Mouse (Mus musculus) hindbrain, postnatal 0 days (tissue): Measurements from ENCODE around the gene Smim6. TPM values are rescaled to one million over a fixed set of nuclear protein-coding genes. Genes with fewer than 3 reads are reported as not detected.
A peak's percentile ranks its signal among the peaks of the same experiment; 100 is the strongest.

ENCODE experiments used
- ATAC-seq: fragments of 200-750 bp; cut with Nextera tagmentation; 2 replicates; pipeline ENCODE4 v1.8.0; 2017; ENCODE audit warnings: mild to moderate bottlenecking, moderate TSS enrichment, moderate library complexity
- DNase-seq: peaks from one replicate; pipeline ENCODE4 v3.0.0-alpha.2; 2015; ENCODE audit warnings: low spot score
- H3K27ac ChIP-seq: fragments of 300-500 bp; sonication (generic); 2 replicates; pipeline ENCODE4 v1.5.1; 2014; ENCODE audit warnings: mild to moderate bottlenecking
- H3K27me3 ChIP-seq: fragments of 300-500 bp; sonication (generic); 2 replicates; pipeline ENCODE4 v1.6.1; 2014; ENCODE audit warnings: low read length, mixed read lengths; ENCODE audit not compliant: insufficient read depth
- H3K36me3 ChIP-seq: fragments of 300-500 bp; sonication (generic); 2 replicates; pipeline ENCODE4 v1.6.1; 2014; ENCODE audit warnings: low read length, mixed read lengths; ENCODE audit not compliant: insufficient read depth
- H3K4me1 ChIP-seq: fragments of 300-500 bp; sonication (generic); 2 replicates; pipeline ENCODE4 v1.6.1; 2014; ENCODE audit warnings: antibody characterized with exemption, low read length, mixed read lengths; ENCODE audit not compliant: insufficient read depth
- H3K4me2 ChIP-seq: fragments of 300-500 bp; sonication (generic); 2 replicates; pipeline ENCODE4 v1.6.1; 2014; ENCODE audit warnings: low read depth, mild to moderate bottlenecking, low read length, moderate library complexity, mixed read lengths
- H3K4me3 ChIP-seq: fragments of 300-500 bp; sonication (generic); 2 replicates; pipeline ENCODE4 v1.5.1; 2014; ENCODE audit warnings: low read length
- H3K9ac ChIP-seq: fragments of 300-500 bp; sonication (generic); replicated peaks from 2 replicates; pipeline ENCODE4 v1.6.1; 2014; ENCODE audit warnings: mild to moderate bottlenecking, low read length, moderate library complexity, mixed read lengths
- H3K9me3 ChIP-seq: fragments of 300-500 bp; sonication (generic); 2 replicates; pipeline ENCODE4 v1.6.1; 2016; ENCODE audit warnings: low read length, mixed read lengths
- CTCF ChIP-seq: IDR thresholded peaks from 2 replicates; pipeline ENCODE4 v1.5.1; 2016; ENCODE audit warnings: antibody characterized with exemption, control low read depth, low read depth
- WGBS: fragments of 180-500 bp; shearing (Covaris S2); extraction: QIAGEN DNeasy Blood & Tissue Kit; methylation state at CpG from one replicate; pipeline ENCODE4 v1.1.7; 2014; 5-methylcytosine and 5-hydroxymethylcytosine counted together
- polyA plus RNA-seq: library from polyadenylated mRNA; unstranded; fragments of >200 nt; fragmentation: Nextera tagmentation; extraction: Ambion mirVana; gene quantifications from 2 replicates; pipeline ENCODE4 v1.2.1, GENCODE M21; 2015
- total RNA-seq: library from RNA; depleted of rRNA; stranded (reverse); fragments of >200 nt; gene quantifications from 2 replicates; pipeline ENCODE4 v1.2.3, GENCODE M21; 2014

The Smim6 gene
- total and polyA plus RNA-seq, 2 experiments from 2014 or later: 0.35 TPM; not detected in 1

DNA sequence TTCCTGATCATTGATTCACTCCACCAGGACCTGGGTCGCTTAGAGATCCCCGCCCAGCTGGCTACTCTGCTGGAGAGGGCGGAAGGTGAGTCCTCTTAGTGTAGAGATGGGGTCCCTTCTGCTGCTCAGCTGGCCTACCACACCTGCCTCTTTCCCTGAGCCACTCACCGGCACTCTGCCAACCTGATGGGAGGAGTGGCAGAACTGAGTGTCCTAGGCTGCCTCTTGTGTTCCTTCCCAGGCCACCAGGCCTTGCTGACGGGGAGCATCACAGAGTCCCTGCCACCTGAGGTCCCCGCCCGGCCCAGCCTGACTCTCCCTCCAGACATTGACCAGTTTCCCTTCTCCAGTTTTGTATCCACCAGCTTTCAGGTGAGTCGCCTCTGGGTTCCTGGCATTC lies 33.7 kb upstream of the Smim6 start:
- Histone ChIP-seq H3K27ac (no peak overlapping the region), H3K9ac (no peak overlapping the region), H3K9me3 (no peaks in the 10 kb centered on the region), H3K4me1 (no peaks in the 10 kb centered on the region), H3K27me3 (no peaks in the 10 kb centered on the region), H3K4me2 (no peak overlapping the region), H3K4me3 (no peak overlapping the region), H3K36me3 (no peaks in the 10 kb centered on the region)
- 80% methylated on average over 8 of the region's 8 CpGs for WGBS
- DNase-seq: no peak
- no peak for TF ChIP-seq CTCF
- ATAC-seq: no peak

DNA sequence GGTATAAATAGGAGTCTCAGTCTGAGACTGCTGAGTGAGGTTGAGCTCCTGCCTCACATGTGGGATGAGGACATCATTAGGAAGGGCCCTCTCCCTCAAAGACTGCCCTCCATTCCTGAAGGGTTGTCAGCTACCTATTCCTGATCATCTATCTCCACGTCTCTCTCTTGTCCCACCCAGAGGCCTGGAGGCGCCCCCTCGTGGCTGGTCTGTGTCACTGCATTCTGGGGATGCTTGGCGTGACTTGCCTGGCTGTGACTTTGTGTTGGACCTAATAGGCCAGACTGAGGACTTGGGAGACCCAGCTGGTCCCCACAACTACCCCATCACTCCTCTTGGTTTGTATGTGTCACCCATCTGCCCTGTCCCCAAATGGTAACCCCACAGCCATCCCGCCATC lies 30.8 kb upstream of the Smim6 start:
- no peaks in the 10 kb centered on the region for H3K27me3 ChIP-seq
- no peak for DNase-seq
- no peaks in the 10 kb centered on the region for H3K36me3 ChIP-seq
- peak; percentile 62 for TF ChIP-seq CTCF
- H3K9me3 ChIP-seq: no peaks in the 10 kb centered on the region
- no peak overlapping the region for H3K27ac ChIP-seq
- no peaks in the 10 kb centered on the region for H3K4me1 ChIP-seq
- H3K4me2 ChIP-seq: no peak overlapping the region
- no peak for ATAC-seq
- no peak overlapping the region for H3K4me3 ChIP-seq
- no peak overlapping the region for H3K9ac ChIP-seq
- 25% methylated on average over 5 of the region's 5 CpGs for WGBS

DNA sequence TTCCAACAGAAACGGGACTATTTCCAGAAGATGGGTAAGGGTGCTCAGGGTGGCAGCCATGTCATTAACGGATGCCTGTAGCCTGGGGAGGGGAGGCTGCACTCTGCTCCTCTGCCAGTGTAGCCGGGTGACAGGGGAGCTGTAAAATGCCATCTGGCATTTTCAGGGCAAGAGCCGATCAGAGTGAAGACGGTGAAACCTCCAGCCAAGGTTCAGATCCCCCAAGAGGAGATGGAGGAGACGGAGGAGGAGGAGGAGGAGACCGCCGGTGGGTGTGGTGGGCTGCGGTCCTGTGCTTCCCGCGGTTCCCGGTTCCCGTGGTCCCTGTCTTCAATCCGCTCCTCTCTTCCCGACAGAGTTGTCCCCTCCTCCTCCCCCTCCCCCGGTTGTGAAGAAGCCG lies 28.6 kb upstream of the Smim6 start:
- no peak for TF ChIP-seq CTCF
- no peak overlapping the region for H3K27ac ChIP-seq
- H3K9ac ChIP-seq: no peak overlapping the region
- H3K4me1 ChIP-seq: no peaks in the 10 kb centered on the region
- H3K36me3 ChIP-seq: no peaks in the 10 kb centered on the region
- H3K4me2 ChIP-seq: no peak overlapping the region
- DNase-seq (no peak), ATAC-seq (no peak)
- no peaks in the 10 kb centered on the region for H3K27me3 ChIP-seq
- 29% methylated on average over 15 of the region's 17 CpGs for WGBS
- H3K9me3 ChIP-seq: no peaks in the 10 kb centered on the region
- no peak overlapping the region for H3K4me3 ChIP-seq

DNA sequence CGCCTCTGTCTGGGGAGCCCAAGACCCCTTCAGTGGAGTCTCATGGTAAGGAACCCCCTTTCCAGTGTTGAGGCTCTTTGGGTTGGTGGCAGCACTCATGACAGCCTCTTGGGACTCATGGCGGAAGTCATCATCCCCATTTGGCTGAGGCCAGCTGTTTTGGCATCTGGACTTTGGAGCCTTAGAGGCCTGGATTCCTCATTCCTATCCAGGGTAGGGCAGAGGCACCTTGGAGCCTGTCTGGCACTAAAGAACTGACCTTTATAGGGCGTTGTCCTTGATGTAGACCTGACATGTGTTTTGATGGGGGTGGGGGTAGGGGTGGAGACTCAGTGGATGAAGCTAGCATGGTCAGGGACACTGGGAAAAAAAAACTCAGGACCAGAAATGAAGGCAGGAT lies 27.5 kb upstream of the Smim6 start:
- no peak for ATAC-seq
- no peaks in the 10 kb centered on the region for H3K9me3 ChIP-seq
- H3K4me1 ChIP-seq: no peaks in the 10 kb centered on the region
- WGBS: 97% methylated on average over 3 of the region's 3 CpGs
- H3K4me2 ChIP-seq: no peak overlapping the region
- H3K27ac ChIP-seq: no peak overlapping the region
- TF ChIP-seq CTCF: no peak
- no peaks in the 10 kb centered on the region for H3K27me3 ChIP-seq
- H3K4me3 ChIP-seq: no peak overlapping the region
- H3K36me3 ChIP-seq: no peaks in the 10 kb centered on the region
- DNase-seq: no peak
- no peak overlapping the region for H3K9ac ChIP-seq

DNA sequence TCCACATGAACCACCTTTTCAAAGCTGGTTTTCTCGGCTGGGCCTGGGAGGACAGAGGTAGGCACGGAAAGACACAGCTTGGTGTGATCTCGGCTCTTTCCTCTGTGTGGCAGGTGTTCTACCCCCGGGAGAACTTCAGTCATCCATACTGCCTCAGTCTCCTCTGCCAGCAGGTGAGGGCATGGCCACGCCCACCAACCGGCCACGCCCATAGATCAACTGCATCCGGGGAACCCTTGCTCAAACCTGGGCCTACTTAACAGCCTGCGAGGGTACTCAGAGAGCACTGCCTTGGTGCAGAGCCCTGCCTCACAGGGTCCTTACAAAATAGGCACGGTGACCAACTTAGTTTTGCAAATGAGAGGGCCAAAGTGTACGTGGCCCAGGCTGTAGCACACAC lies 26.5 kb upstream of the Smim6 start:
- no peak for TF ChIP-seq CTCF
- ATAC-seq (no peak), DNase-seq (no peak)
- Histone ChIP-seq H3K4me2 (no peak overlapping the region), H3K4me3 (no peak overlapping the region), H3K36me3 (no peaks in the 10 kb centered on the region), H3K9me3 (no peaks in the 10 kb centered on the region), H3K9ac (no peak overlapping the region), H3K4me1 (no peaks in the 10 kb centered on the region), H3K27me3 (no peaks in the 10 kb centered on the region), H3K27ac (no peak overlapping the region)
- 76% methylated on average over 11 of the region's 11 CpGs for WGBS

DNA sequence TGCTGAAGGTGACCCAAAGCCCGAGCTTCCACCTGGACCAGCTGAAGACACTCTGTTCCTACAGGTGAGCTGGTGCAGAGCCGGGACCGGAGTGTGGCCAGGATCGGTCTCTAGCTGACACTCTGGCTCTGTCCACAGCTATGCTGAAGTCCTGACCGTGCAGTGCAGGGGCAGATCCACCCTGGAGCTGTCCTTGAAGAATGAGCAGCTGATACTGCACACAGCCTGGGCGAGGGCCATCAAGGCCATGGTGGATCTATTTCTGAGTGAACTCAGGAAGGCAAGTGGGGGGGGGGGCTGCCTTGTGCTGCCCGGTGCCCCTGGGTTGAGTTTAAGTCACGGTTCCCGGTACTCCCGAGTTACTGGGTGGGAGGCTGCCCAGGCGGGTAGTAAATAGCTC lies 25.4 kb upstream of the Smim6 start:
- no peak for ATAC-seq

DNA sequence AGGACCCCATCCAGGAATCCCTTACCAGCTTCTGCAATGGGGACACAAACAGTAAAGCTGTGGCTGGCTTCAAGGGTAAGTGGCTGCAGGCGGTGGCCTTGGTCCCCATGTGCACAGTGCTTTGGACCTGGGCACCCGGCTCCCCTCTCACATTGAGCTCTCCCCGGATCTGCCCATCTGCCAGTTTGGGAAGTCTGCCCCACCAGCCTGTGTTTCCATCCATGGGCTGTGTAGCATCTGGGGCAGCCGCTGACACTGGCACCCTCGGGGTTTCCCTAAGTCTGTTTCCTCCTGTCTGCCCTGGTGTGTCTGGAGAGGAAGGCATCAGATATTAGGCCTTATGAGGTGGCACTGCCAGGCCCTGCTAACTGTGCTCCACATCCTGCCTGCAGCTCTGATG lies 23.8 kb upstream of the Smim6 start:
- H3K4me3 ChIP-seq: no peak overlapping the region
- no peaks in the 10 kb centered on the region for H3K9me3 ChIP-seq
- TF ChIP-seq CTCF: no peak
- WGBS: 73% methylated on average over 5 of the region's 5 CpGs
- no peaks in the 10 kb centered on the region for H3K27me3 ChIP-seq
- DNase-seq (no peak), ATAC-seq (no peak)
- no peak overlapping the region for H3K4me2 ChIP-seq
- no peaks in the 10 kb centered on the region for H3K4me1 ChIP-seq
- no peak overlapping the region for H3K27ac ChIP-seq
- H3K36me3 ChIP-seq: no peaks in the 10 kb centered on the region; the same call in 1 of the 2 replicates
- H3K9ac ChIP-seq: no peak overlapping the region

More for the DNA sequence above, 25.4 kb upstream of the Smim6 start:
- H3K27ac ChIP-seq: no peak overlapping the region
- no peaks in the 10 kb centered on the region for H3K36me3 ChIP-seq
- no peak overlapping the region for H3K4me3 ChIP-seq
- DNase-seq: no peak
- TF ChIP-seq CTCF: no peak
- no peaks in the 10 kb centered on the region for H3K9me3 ChIP-seq
- H3K9ac ChIP-seq: no peak overlapping the region
- WGBS: 91% methylated on average over 11 of the region's 11 CpGs
- no peaks in the 10 kb centered on the region for H3K4me1 ChIP-seq
- H3K27me3 ChIP-seq: no peaks in the 10 kb centered on the region
- no peak overlapping the region for H3K4me2 ChIP-seq
